Mouse (Mus musculus) hindbrain, embryonic 16.5 days (tissue): ENCODE results near the gene Adcy1. TPM values are rescaled to one million over a fixed set of nuclear protein-coding genes. Genes with fewer than 3 reads are reported as not detected.

Experiments
- ATAC-seq: fragments of 200-750 bp; cut with Nextera tagmentation; 2 replicates; pipeline ENCODE4 v1.8.0; 2017; ENCODE audit warnings: moderate TSS enrichment, moderate library complexity
- H3K27ac ChIP-seq: fragments of 300-500 bp; sonication (generic); 2 replicates; pipeline ENCODE4 v1.5.1; 2014; ENCODE audit warnings: low read depth, mild to moderate bottlenecking, control low read depth, low read length, moderate library complexity
- H3K27me3 ChIP-seq: fragments of 300-500 bp; sonication (generic); replicated peaks from 2 replicates; pipeline ENCODE4 v1.6.1; 2014; ENCODE audit warnings: low read length; ENCODE audit not compliant: control insufficient read depth, insufficient read depth
- H3K36me3 ChIP-seq: fragments of 300-500 bp; sonication (generic); 2 replicates; pipeline ENCODE4 v1.6.1; 2014; ENCODE audit warnings: mild to moderate bottlenecking, low read length, moderate library complexity, mixed read lengths; ENCODE audit not compliant: control insufficient read depth, insufficient read depth
- H3K4me1 ChIP-seq: fragments of 300-500 bp; sonication (generic); 2 replicates; pipeline ENCODE4 v1.6.1; 2014; ENCODE audit warnings: low read depth, low read length; ENCODE audit not compliant: control insufficient read depth, insufficient read depth
- H3K4me2 ChIP-seq: fragments of 300-500 bp; sonication (generic); 2 replicates; pipeline ENCODE4 v1.6.1; 2014; ENCODE audit warnings: mild to moderate bottlenecking, low read length, control low read depth, moderate library complexity
- H3K4me3 ChIP-seq: fragments of 300-500 bp; sonication (generic); 2 replicates; pipeline ENCODE4 v1.5.1; 2014; ENCODE audit warnings: mild to moderate bottlenecking, low read length, control low read depth, moderate library complexity
- H3K9ac ChIP-seq: fragments of 300-500 bp; sonication (generic); 2 replicates; pipeline ENCODE4 v1.6.1; 2014; ENCODE audit warnings: low read depth, mild to moderate bottlenecking, control low read depth, low read length, moderate library complexity
- H3K9me3 ChIP-seq: fragments of 300-500 bp; sonication (generic); 2 replicates; pipeline ENCODE4 v1.6.1; 2014; ENCODE audit warnings: mild to moderate bottlenecking, low read length, moderate library complexity; ENCODE audit not compliant: control insufficient read depth
- WGBS: fragments of 180-500 bp; shearing (Covaris S2); extraction: QIAGEN DNeasy Blood & Tissue Kit; methylation state at CpG from one replicate; pipeline ENCODE4 v1.1.7; 2014; 5-methylcytosine and 5-hydroxymethylcytosine counted together
- polyA plus RNA-seq: library from polyadenylated mRNA; unstranded; fragments of >200 nt; fragmentation: Nextera tagmentation; extraction: Ambion mirVana; gene quantifications from 2 replicates; pipeline ENCODE4 v1.2.1, GENCODE M21; 2015

Gene Adcy1
- polyA plus RNA-seq, 1 experiment from 2014 or later: 15.2 TPM

DNA sequence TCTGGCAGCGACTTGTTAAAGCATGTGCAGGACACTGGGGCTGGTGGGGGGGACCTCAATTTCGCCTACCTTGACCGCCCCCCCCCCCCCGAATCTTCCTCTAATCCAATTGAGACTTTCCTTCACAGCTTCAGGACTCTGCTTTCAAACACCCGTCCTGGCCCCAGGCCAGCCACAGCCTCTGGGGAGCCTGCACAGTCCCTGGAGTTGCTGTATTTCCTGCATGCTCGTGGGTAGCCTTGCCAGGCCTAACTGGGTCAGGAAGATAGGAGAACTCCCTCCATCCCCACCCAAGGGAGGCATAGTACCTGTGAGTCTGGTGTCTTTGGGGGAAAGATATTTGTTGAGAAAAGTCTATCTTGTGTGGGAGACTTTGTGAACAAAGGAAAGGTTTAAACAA is 50.4 kb downstream of the Adcy1 start:
- no peaks in the 10 kb centered on the region for H3K9me3 ChIP-seq
- H3K27ac ChIP-seq: no peak overlapping the region
- no peak for ATAC-seq
- H3K4me2 ChIP-seq: no peak overlapping the region
- H3K36me3 ChIP-seq: no peaks in the 10 kb centered on the region; the same call in 1 of the 2 replicates
- H3K4me3 ChIP-seq: no peak overlapping the region
- 64% methylated on average over 4 of the region's 6 CpGs for WGBS
- H3K27me3 ChIP-seq: no peaks in the 10 kb centered on the region
- no peak overlapping the region for H3K9ac ChIP-seq
- H3K4me1 ChIP-seq: no peaks in the 10 kb centered on the region

DNA sequence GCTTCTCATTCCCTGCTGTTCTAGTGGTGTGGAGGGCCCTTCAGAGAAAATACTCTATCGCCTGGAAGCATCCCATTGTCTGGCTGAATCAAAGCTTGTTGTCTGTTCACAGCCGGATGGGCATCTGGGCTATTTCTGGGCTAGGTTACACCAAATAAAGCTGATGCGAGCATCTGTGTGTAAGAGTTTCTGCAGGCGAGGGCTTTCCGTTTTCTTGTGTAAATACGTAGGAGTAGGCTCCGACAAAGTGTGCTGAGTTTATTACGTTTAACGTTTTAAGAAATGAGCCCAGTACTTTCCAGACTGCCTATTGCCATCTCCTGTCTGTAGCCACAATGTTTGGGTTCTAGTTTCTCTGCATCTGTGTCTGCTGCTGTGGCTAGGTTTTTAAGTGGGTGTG is 51.0 kb downstream of the Adcy1 start:
- no peaks in the 10 kb centered on the region for H3K27me3 ChIP-seq
- H3K4me1 ChIP-seq: no peaks in the 10 kb centered on the region
- no peak overlapping the region for H3K4me2 ChIP-seq
- H3K27ac ChIP-seq: no peak overlapping the region
- H3K9ac ChIP-seq: no peak overlapping the region
- no peak for ATAC-seq
- H3K4me3 ChIP-seq: no peak overlapping the region
- no peaks in the 10 kb centered on the region; the same call in 1 of the 2 replicates for H3K36me3 ChIP-seq
- H3K9me3 ChIP-seq: no peaks in the 10 kb centered on the region
- WGBS: 60% methylated on average over 9 of the region's 9 CpGs

DNA sequence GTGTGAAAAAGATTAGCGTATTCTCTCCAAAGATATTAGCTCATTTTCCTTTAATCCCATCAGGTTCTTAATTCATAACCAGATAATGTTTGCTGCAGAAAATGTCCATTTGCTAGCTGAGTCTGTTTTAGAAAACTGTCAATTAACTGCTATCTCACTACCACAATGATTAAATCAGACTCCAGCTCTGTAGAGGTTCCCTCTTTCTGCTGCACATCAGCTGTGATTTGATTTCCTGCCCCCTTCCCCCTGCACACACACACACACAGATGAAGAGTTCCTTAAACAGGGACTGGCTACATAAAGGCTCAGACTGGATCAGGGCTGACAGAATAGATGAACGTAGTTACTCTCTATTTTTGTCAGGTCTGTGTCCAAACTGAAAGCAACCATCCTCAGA is 53.4 kb downstream of the Adcy1 start:
- H3K4me2 ChIP-seq: no peak overlapping the region
- no peak overlapping the region for H3K4me3 ChIP-seq
- no peaks in the 10 kb centered on the region for H3K27me3 ChIP-seq
- ATAC-seq: no peak
- WGBS: 63% methylated on average over 2 of the region's 2 CpGs
- H3K9ac ChIP-seq: no peak overlapping the region
- H3K9me3 ChIP-seq: no peaks in the 10 kb centered on the region
- no peak overlapping the region for H3K27ac ChIP-seq
- no peaks in the 10 kb centered on the region for H3K4me1 ChIP-seq
- no peaks in the 10 kb centered on the region for H3K36me3 ChIP-seq

DNA sequence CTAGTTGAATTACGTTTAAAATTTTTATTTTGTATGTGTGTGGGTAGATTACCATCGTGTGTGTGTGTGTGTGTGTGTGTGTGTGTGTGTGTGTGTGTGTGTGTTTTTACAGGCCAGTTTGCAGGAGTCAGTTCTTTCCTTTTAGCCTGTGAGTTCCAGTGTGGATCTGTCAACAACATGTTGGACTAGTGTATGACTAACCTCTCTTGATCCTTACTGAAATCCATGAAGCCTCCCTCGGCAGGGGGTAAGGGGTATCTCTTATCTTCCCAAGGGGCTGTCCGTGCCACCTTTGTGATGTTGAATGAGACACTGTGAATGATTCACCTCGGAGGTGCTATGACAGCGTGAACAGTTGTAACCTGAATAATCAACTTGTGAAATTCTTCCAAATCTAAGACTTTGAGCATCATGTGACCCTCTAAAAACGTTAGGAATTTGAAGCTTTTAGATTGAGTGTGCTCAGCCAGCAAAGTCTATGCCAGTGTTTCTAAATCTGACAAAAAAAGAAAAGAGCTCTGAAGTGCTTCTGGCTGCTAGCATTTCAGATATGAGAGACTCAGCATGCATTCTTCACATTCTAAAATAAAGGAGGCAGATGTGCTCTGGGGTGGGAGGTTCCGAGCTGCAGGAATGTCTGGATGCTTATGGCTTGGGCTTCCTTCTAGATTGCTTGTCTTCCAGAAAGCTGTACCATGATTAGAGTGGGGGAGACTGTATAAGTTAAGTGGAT is 66.2 kb downstream of the Adcy1 start:
- no peak overlapping the region for H3K9ac ChIP-seq
- 73% methylated on average over 8 of the region's 8 CpGs for WGBS

DNA sequence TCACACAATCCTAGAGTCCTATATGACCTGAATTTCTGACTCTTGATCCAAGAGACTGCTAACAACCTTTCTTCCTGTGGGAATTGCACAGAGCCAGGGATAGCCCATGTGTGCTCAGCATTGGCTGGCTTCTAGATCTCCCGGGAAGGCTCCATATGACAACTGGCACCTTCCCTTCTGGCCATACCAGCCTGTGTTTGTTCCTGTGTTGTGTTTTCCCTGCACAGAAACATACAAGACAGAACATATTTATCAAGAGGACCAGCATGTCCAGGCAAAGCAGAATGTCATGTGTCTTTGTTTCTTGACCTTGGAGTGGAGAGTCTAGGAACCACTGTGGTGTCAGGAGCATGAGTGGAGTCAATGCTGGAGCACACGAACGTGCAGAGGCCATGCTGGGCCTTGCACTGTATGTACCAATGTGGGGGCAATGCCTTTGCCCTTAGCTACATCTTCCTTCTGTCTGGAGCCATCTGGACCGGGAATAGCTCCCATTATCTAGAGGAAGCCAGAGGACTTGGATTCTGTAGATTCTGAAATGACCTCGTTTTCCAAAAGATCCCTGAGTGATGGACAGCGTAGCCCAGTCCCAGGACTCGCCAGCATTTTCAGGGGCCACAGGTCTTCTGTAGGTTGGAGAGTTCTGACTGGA is 69.6 kb downstream of the Adcy1 start:
- WGBS: 91% methylated on average over 7 of the region's 7 CpGs
- Histone ChIP-seq H3K36me3 (peaks cover 8% of the 10 kb centered on the region), H3K27ac (no peak overlapping the region), H3K9ac (no peak overlapping the region), H3K9me3 (no peaks in the 10 kb centered on the region), H3K27me3 (no peaks in the 10 kb centered on the region), H3K4me3 (no peak overlapping the region), H3K4me2 (no peak overlapping the region), H3K4me1 (peaks cover 2% of the 10 kb centered on the region)
- no peak for ATAC-seq

More for the DNA sequence above, 66.2 kb downstream of the Adcy1 start:
- no peak overlapping the region for H3K4me2 ChIP-seq
- H3K27me3 ChIP-seq: no peaks in the 10 kb centered on the region
- no peak overlapping the region for H3K4me3 ChIP-seq
- no peaks in the 10 kb centered on the region for H3K4me1 ChIP-seq
- no peak for ATAC-seq
- peaks cover 8% of the 10 kb centered on the region for H3K36me3 ChIP-seq
- H3K27ac ChIP-seq: no peak overlapping the region
- no peaks in the 10 kb centered on the region for H3K9me3 ChIP-seq

DNA sequence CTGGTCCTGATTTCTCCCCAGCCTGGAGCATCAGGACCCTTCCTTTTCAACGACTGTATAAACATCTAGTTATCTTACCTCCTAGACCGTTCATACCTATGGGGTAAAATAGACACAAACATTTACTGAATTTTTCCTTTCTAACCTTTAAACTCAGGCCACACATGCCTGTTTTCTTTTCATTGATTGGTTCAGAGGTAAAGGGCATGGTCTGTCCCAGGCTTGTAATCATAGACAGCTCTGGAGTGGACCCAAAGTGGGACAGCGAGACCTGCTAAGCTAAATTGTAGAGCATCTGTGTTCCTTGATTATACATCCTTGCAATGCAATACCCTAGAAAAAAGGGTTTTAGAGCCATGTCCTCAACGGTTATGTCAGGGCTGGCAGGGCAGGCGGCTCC is 70.4 kb downstream of the Adcy1 start:
- Histone ChIP-seq H3K36me3 (peaks cover 8% of the 10 kb centered on the region), H3K4me1 (peaks cover 2% of the 10 kb centered on the region), H3K9ac (no peak overlapping the region), H3K27ac (no peak overlapping the region), H3K4me2 (no peak overlapping the region), H3K9me3 (no peaks in the 10 kb centered on the region), H3K4me3 (no peak overlapping the region), H3K27me3 (no peaks in the 10 kb centered on the region)
- WGBS: 94% methylated on average over 5 of the region's 5 CpGs
- ATAC-seq: no peak

DNA sequence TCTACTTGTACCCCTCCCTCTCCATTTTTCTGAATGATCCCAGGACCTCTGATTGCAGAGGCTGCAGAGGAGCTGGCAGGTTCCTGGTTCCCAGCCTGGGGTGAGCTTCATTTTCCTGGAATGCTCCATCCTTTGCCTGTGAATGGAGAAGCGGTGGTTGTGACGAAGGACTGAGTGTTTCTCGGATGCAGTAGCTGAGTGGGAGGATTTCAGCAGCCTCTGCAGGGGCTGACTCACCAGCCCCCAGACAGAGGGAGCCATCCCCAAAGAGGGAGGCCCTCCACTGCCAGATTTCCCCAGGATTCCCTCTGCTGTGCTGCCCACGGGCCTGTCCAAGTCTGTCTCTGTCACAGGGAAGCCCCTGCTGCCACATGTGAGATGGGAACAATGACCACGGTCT is 71.0 kb downstream of the Adcy1 start:
- no peak for ATAC-seq
- Histone ChIP-seq H3K27ac (no peak overlapping the region), H3K9me3 (no peaks in the 10 kb centered on the region)

DNA sequence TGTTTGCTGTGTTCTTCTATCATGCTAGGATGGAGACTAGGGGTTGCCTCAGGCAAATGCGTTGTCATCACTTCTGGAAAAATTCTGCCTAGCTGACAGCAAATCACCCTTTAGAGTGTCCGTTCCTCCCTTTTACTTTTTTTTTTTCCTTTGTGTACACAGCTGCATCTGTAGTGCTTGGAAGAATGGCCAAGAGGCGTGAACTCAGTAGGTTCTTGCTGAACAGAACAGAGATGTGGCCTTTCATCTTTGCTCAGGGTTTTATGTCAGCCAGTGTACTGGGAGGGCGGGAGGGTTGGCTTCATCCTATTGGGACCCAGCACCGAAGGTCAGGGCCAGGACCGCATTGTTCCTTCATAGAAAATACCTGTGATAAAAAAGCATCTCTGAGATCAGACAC is 72.0 kb downstream of the Adcy1 start:
- WGBS: 72% methylated on average over 6 of the region's 6 CpGs
- no peaks in the 10 kb centered on the region for H3K9me3 ChIP-seq
- ATAC-seq: no peak
- peaks cover 2% of the 10 kb centered on the region for H3K4me1 ChIP-seq
- peaks cover 9% of the 10 kb centered on the region for H3K36me3 ChIP-seq
- H3K4me2 ChIP-seq: no peak overlapping the region
- no peak overlapping the region for H3K9ac ChIP-seq
- H3K27me3 ChIP-seq: no peaks in the 10 kb centered on the region
- H3K27ac ChIP-seq: no peak overlapping the region
- H3K4me3 ChIP-seq: no peak overlapping the region

More for the DNA sequence above, 71.0 kb downstream of the Adcy1 start:
- no peak overlapping the region for H3K9ac ChIP-seq
- H3K4me2 ChIP-seq: no peak overlapping the region
- H3K27me3 ChIP-seq: no peaks in the 10 kb centered on the region
- no peak overlapping the region for H3K4me3 ChIP-seq
- H3K4me1 ChIP-seq: peaks cover 2% of the 10 kb centered on the region
- H3K36me3 ChIP-seq: peaks cover 8% of the 10 kb centered on the region
- 83% methylated on average over 5 of the region's 5 CpGs for WGBS

DNA sequence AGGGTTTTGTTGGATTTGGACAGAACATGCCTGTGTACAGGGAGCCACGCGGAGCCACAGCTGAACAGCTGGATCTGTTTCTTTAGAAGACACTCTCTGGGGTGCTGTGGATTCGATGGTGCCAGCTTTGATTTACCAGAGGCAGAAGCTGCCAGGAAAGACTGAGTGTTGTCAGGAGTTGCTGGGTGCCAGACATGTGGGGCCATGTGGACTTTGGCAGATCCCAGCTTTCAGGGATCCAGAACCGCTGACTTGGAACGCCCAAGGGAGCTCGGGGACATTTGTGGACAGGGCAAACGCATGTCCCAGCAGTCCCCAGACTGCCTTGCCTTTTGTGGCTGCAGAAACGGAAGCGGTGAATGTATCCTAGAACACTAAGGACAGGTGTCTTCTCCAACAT is 72.5 kb downstream of the Adcy1 start:
- no peak for ATAC-seq
- Histone ChIP-seq H3K27me3 (no peaks in the 10 kb centered on the region), H3K36me3 (peaks cover 6% of the 10 kb centered on the region), H3K4me1 (peaks cover 2% of the 10 kb centered on the region), H3K27ac (no peak overlapping the region), H3K9ac (no peak overlapping the region), H3K4me3 (no peak overlapping the region), H3K4me2 (no peak overlapping the region), H3K9me3 (no peaks in the 10 kb centered on the region)
- 73% methylated on average over 9 of the region's 9 CpGs for WGBS
